Mouse (Mus musculus) cerebellum, adult 2 months (tissue): ENCODE results near the gene Rab3d.

Experiments
- CTCF ChIP-seq: fragments of 200-500 bp; IDR thresholded peaks from 2 replicates; pipeline ENCODE4 v1.5.1; 2011; ENCODE audit warnings: low read depth, mild to moderate bottlenecking, control low read depth, low read length, moderate library complexity, borderline replicate concordance; ENCODE audit not compliant: insufficient read depth
- POLR2A ChIP-seq: fragments of 200-500 bp; IDR thresholded peaks from 2 replicates; pipeline ENCODE4 v1.6.1; 2011; ENCODE audit warnings: low read length, control low read depth, borderline replicate concordance; ENCODE audit not compliant: insufficient read depth

- TF ChIP-seq CTCF (no peak), POLR2A (no peak)
Measured at GRCm38 (mm10) chr9:21908216-21908615, 9.8 kb downstream of the Rab3d start.
